Mouse (Mus musculus) embryonic facial prominence, embryonic 14.5 days (tissue): Measurements from ENCODE around the gene Tcp10b. TPM values are rescaled to one million over a fixed set of nuclear protein-coding genes. Genes with fewer than 3 reads are reported as not detected.
"Not testable (repeated sequence)": the region's sequence is repeated elsewhere in the genome, so short reads cannot be mapped to it uniquely, and the experiment has no call there.

Experiments
- ATAC-seq: fragments of 200-750 bp; cut with Nextera tagmentation; 2 replicates; pipeline ENCODE4 v1.8.0; 2017; ENCODE audit warnings: low read depth, moderate number of reproducible peaks, moderate TSS enrichment
- DNase-seq: peaks from one replicate; pipeline ENCODE4 v3.0.0-alpha.2; 2015; ENCODE audit warnings: low spot score
- H3K27ac ChIP-seq: fragments of 300-500 bp; sonication (generic); replicated peaks from 2 replicates; pipeline ENCODE4 v1.5.1; 2014; ENCODE audit warnings: low read depth, mild to moderate bottlenecking, low read length, moderate library complexity
- H3K27me3 ChIP-seq: fragments of 300-500 bp; sonication (generic); replicated peaks from 2 replicates; pipeline ENCODE4 v1.6.1; 2014; ENCODE audit warnings: low read length; ENCODE audit not compliant: control insufficient read depth, insufficient read depth
- H3K36me3 ChIP-seq: fragments of 300-500 bp; sonication (generic); 2 replicates; pipeline ENCODE4 v1.6.1; 2014; ENCODE audit warnings: low read length, mixed read lengths; ENCODE audit not compliant: control insufficient read depth, insufficient read depth
- H3K4me1 ChIP-seq: fragments of 300-500 bp; sonication (generic); 2 replicates; pipeline ENCODE4 v1.6.1; 2014; ENCODE audit warnings: antibody characterized with exemption, low read length; ENCODE audit not compliant: control insufficient read depth, insufficient read depth
- H3K4me2 ChIP-seq: fragments of 300-500 bp; sonication (generic); 2 replicates; pipeline ENCODE4 v1.6.1; 2014; ENCODE audit warnings: low read depth, mild to moderate bottlenecking, low read length, moderate library complexity, mixed read lengths
- H3K4me3 ChIP-seq: fragments of 300-500 bp; sonication (generic); 2 replicates; pipeline ENCODE4 v1.5.1; 2014; ENCODE audit warnings: low read depth, mild to moderate bottlenecking, low read length
- H3K9ac ChIP-seq: fragments of 300-500 bp; sonication (generic); 2 replicates; pipeline ENCODE4 v1.6.1; 2014; ENCODE audit warnings: low read depth, mild to moderate bottlenecking, low read length, moderate library complexity, mixed read lengths
- H3K9me3 ChIP-seq: fragments of 300-500 bp; sonication (generic); 2 replicates; pipeline ENCODE4 v1.6.1; 2016; ENCODE audit warnings: low read length; ENCODE audit not compliant: control insufficient read depth
- WGBS: fragments of 180-500 bp; shearing (Covaris S2); extraction: QIAGEN DNeasy Blood & Tissue Kit; methylation state at CpG from one replicate; pipeline ENCODE4 v1.1.7; 2014; 5-methylcytosine and 5-hydroxymethylcytosine counted together
- polyA plus RNA-seq: library from polyadenylated mRNA; unstranded; fragments of >200 nt; fragmentation: Nextera tagmentation; extraction: Ambion mirVana; gene quantifications from 2 replicates; pipeline ENCODE4 v1.2.1, GENCODE M21; 2014

Gene Tcp10b
- polyA plus RNA-seq, 1 experiment from 2014 or later: not detected

DNA sequence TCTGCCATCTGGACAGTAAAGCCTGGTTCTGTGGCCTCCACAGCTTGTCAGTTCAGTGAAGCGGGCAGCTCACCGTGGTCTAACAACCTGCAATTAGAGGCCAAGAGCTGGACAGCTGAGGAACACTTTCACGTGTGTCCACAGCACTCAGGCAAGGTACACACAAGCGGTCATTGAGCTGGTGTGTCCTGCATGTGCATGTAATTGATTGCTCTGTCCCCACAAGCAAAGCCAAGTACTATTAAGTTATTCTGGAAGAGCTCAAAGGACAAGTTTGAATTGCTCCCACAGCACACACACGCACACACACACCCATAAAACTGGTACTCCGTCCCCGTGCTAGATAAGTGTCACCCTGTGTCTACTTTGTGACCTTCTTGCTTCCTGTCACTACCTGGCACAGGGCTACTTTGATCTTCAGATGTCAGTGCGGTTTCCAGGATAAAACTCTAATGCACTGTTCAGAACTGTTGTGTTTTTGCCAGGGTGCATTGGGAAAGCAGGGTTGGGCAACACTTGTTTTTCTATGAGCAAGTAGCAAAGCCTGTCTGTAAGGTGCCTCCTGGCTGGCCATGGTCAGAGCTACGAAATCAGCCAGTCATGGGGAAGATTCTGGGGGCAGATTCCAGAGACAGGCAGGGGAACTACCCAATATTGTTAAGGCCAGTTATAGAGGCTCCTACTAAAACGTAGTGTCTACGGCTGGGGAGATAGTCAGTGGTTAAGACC is 69.0 kb downstream of the Tcp10b start:
- DNase-seq, H3K9me3 ChIP-seq, H3K4me3 ChIP-seq, H3K36me3 ChIP-seq, H3K4me2 ChIP-seq, H3K9ac ChIP-seq, H3K27me3 ChIP-seq, H3K27ac ChIP-seq, H3K4me1 ChIP-seq, ATAC-seq: not testable (repeated sequence)
- WGBS: 71% methylated on average over 5 of the region's 11 CpGs

- H3K9me3 ChIP-seq, H3K4me3 ChIP-seq, ATAC-seq, DNase-seq, H3K4me1 ChIP-seq, H3K9ac ChIP-seq, H3K27me3 ChIP-seq, H3K36me3 ChIP-seq, H3K27ac ChIP-seq, H3K4me2 ChIP-seq: not testable (repeated sequence)
- WGBS: 68% methylated on average over 3 of the region's 4 CpGs
Measured at GRCm38 (mm10) chr17:13131710-13132109, 70.8 kb downstream of the Tcp10b start, which contains the start of gene Unc93a. Unc93a (minus strand) TSS chr17:13131810.

Other genes with a start within 250 kb of the Tcp10b start
- 0.99 and 2.1 TPM in 2 replicates for gene Mas1, start 193.0 kb upstream of the Tcp10b start, polyA plus RNA-seq
- gene Mrgprh, start 185.1 kb upstream of the Tcp10b start, polyA plus RNA-seq: 0.10 and 0.14 TPM in 2 replicates
- 1.9 and 2.8 TPM in 2 replicates for gene Pnldc1, start 150.9 kb upstream of the Tcp10b start, polyA plus RNA-seq
- gene Tcp1, start 145.4 kb upstream of the Tcp10b start, polyA plus RNA-seq: 408 and 423 TPM in 2 replicates
- gene Mrpl18, start 144.8 kb upstream of the Tcp10b start, polyA plus RNA-seq: 118 and 123 TPM in 2 replicates
- gene Acat3, start 120.5 kb upstream of the Tcp10b start, polyA plus RNA-seq: 0.80 and 0.88 TPM in 2 replicates
- gene Acat2, start 100.4 kb upstream of the Tcp10b start, polyA plus RNA-seq: 85.8 and 98.2 TPM in 2 replicates
- gene Wtap, start 66.9 kb upstream of the Tcp10b start, polyA plus RNA-seq: 118 and 121 TPM in 2 replicates
- 117 and 136 TPM in 2 replicates for gene Sod2, start 54.3 kb upstream of the Tcp10b start, polyA plus RNA-seq
- gene Gpr31b, start 8.8 kb upstream of the Tcp10b start, polyA plus RNA-seq: not detected in 2 replicates
- 0.08 TPM in 1 of 2 replicates, not detected in the other for gene Unc93a, start 70.7 kb downstream of the Tcp10b start, polyA plus RNA-seq
- not detected in 2 replicates for gene Smok2a, start 160.1 kb downstream of the Tcp10b start, polyA plus RNA-seq
- gene Smok2b, start 169.2 kb downstream of the Tcp10b start, polyA plus RNA-seq: not detected in 2 replicates